Mouse (Mus musculus): Measurements from ENCODE around the gene Ccna2. TPM values are rescaled to one million over a fixed set of nuclear protein-coding genes. Genes with fewer than 3 reads are reported as not detected.
"Not testable (repeated sequence)": the region's sequence is repeated elsewhere in the genome, so short reads cannot be mapped to it uniquely, and the experiment has no call there.

Gene Ccna2
- 205 and 212 TPM in 2 replicates for polyA plus RNA-seq (2014; fragmentation: Nextera tagmentation; extraction: Ambion mirVana)

- H3K27ac ChIP-seq (ENCODE audit: low read depth, low read length), result peak within 1 kb of the TSS; percentile 74
- ATAC-seq (replicated peaks; ENCODE audit: insufficient number of reproducible peaks, low FRiP score, low TSS enrichment), result peak; percentile 99
- under 1% methylated on average over 60 of the region's 60 CpGs for WGBS (ENCODE audit: insufficient replicate concordance)
- peak within 1 kb of the TSS; percentile 89 for H3K4me2 ChIP-seq
- H3K4me1 ChIP-seq (ENCODE audit: control insufficient read depth, insufficient read depth, low read length), result peaks cover 12% of the 10 kb centered on the region
- peaks cover 22% of the 10 kb centered on the region for H3K36me3 ChIP-seq (ENCODE audit: control insufficient read depth, insufficient read depth, low read length)
- H3K9me3 ChIP-seq (replicated peaks; ENCODE audit: control insufficient read depth, low read length), result no peaks in the 10 kb centered on the region
- H3K27me3 ChIP-seq (ENCODE audit: control insufficient read depth, insufficient read depth, low read length), result no peaks in the 10 kb centered on the region
- peak within 1 kb of the TSS; percentile 84 for H3K9ac ChIP-seq (ENCODE audit: low read depth, low read length)
- peak within 1 kb of the TSS; percentile 79 for H3K4me3 ChIP-seq (ENCODE audit: low read depth, low read length)
Observed at GRCm38 (mm10) chr3:36571827-36572378, at the start of gene Ccna2. TSS of gene Ccna2 (minus strand) at chr3:36572150.

DNA sequence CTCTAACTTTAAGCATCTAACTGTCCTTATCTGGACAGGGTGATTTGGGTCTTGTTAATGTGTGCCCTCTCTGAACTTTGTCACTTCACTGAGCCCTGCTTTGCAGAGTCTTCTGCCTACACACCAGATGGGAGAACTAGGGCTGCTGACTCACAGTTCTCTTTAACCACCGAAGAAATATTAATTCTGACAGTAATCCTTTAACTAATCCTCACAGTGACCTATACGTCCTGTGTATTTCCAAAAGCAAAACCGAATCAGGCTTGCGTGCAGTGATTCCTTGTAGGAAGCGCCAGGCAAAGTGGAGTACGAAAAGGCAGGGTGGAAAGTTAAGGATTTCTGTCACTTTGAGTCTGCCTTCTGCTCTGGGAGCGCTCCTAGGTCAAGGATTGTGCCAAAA lies 46.2 kb upstream of the Ccna2 start:
- no peak overlapping the region for H3K9ac ChIP-seq (ENCODE audit: low read depth, low read length)
- 69% methylated on average over 7 of the region's 7 CpGs for WGBS (ENCODE audit: insufficient replicate concordance)
- H3K36me3 ChIP-seq (ENCODE audit: control insufficient read depth, insufficient read depth, low read length), result no peaks in the 10 kb centered on the region
- H3K27me3 ChIP-seq (ENCODE audit: control insufficient read depth, insufficient read depth, low read length), result no peaks in the 10 kb centered on the region
- H3K4me3 ChIP-seq (ENCODE audit: low read depth, low read length), result no peak overlapping the region
- no peaks in the 10 kb centered on the region for H3K9me3 ChIP-seq (replicated peaks; ENCODE audit: control insufficient read depth, low read length)
- H3K4me2 ChIP-seq, result no peak overlapping the region
- H3K4me1 ChIP-seq (ENCODE audit: control insufficient read depth, insufficient read depth, low read length), result no peaks in the 10 kb centered on the region
- no peak for ATAC-seq (replicated peaks; ENCODE audit: insufficient number of reproducible peaks, low FRiP score, low TSS enrichment)
- no peak overlapping the region for H3K27ac ChIP-seq (ENCODE audit: low read depth, low read length)

DNA sequence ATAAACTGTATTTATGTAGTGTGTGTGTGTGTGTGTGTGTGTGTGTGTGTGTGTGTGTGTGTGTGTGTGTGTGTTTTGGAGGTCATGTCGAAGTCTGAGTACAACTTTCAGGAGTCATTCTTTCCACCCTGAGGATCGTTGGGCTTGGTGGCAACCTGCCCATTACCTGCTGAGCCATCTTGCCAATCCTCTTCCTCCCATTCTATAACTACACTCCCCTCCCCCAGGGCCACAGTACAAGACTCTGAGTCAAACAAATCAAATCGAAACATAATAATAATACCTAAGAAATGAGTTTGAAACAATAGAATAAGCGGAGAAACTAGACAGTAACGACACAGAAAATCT lies 41.9 kb upstream of the Ccna2 start:
- H3K27me3 ChIP-seq (ENCODE audit: control insufficient read depth, insufficient read depth, low read length), result no peaks in the 10 kb centered on the region
- no peaks in the 10 kb centered on the region for H3K9me3 ChIP-seq (replicated peaks; ENCODE audit: control insufficient read depth, low read length)
- no peaks in the 10 kb centered on the region for H3K36me3 ChIP-seq (ENCODE audit: control insufficient read depth, insufficient read depth, low read length)
- H3K4me2 ChIP-seq, result no peak overlapping the region
- 78% methylated on average over 4 of the region's 5 CpGs for WGBS (ENCODE audit: insufficient replicate concordance)
- no peaks in the 10 kb centered on the region; the same call in 1 of the 2 replicates for H3K4me1 ChIP-seq (ENCODE audit: control insufficient read depth, insufficient read depth, low read length)
- no peak overlapping the region for H3K4me3 ChIP-seq (ENCODE audit: low read depth, low read length)
- H3K27ac ChIP-seq (ENCODE audit: low read depth, low read length), result no peak overlapping the region
- no peak overlapping the region for H3K9ac ChIP-seq (ENCODE audit: low read depth, low read length)
- no peak for ATAC-seq (replicated peaks; ENCODE audit: insufficient number of reproducible peaks, low FRiP score, low TSS enrichment)

DNA sequence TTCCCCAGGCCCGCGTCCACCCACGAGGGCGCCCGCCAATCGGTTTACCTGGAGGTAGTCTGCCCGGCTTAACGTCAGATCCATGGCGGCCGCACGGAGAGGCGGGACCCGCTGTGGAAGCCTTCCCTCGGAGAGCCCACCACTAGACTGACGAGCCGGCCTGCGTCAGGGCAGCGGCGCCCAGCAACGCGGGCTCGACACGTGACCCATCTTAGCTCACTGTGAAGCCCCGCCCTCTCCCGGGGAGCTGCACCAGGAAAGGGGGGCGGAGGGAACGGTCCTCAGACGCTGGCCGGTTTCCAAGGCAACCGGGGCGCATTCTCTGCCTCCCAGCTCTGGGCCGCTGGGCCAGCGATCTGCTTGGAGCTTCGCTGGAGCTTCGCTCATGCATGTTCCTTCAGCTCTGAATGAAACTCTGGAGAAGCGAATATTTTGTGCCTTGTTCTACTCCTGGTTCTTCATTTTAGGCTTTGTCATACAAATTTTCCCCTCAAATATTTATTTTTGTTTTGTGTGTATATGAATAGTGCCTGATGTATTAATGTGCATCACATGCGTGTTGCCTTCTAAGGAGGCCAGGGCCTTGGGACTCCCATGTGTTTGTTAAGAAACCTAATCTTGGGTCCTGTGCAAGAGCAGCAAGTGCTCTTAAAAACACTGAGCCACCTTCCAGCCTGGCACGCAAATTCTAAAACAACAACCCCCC lies 41.4 kb upstream of the Ccna2 start, which contains the start of gene Bbs7:
Gene Bbs7 (minus strand): TSS at position 276 of the 706 bp plus-strand sequence.
- Histone ChIP-seq H3K4me2 (peak within 1 kb of the TSS; percentile 64), H3K9me3 (replicated peaks; ENCODE audit: control insufficient read depth, low read length) (no peaks in the 10 kb centered on the region), H3K9ac (ENCODE audit: low read depth, low read length) (peak within 1 kb of the TSS; percentile 74), H3K4me3 (ENCODE audit: low read depth, low read length) (peak within 1 kb of the TSS; percentile 57), H3K36me3 (ENCODE audit: control insufficient read depth, insufficient read depth, low read length) (no peaks in the 10 kb centered on the region), H3K27me3 (ENCODE audit: control insufficient read depth, insufficient read depth, low read length) (no peaks in the 10 kb centered on the region), H3K4me1 (ENCODE audit: control insufficient read depth, insufficient read depth, low read length) (no peaks in the 10 kb centered on the region; the same call in 1 of the 2 replicates), H3K27ac (ENCODE audit: low read depth, low read length) (no peak within 1 kb of the TSS)
- 5% methylated on average over 34 of the region's 38 CpGs for WGBS (ENCODE audit: insufficient replicate concordance)
- peak; percentile 100 for ATAC-seq (replicated peaks; ENCODE audit: insufficient number of reproducible peaks, low FRiP score, low TSS enrichment)

- Histone ChIP-seq H3K4me2 (peak overlapping the region; percentile 64), H3K27me3 (ENCODE audit: control insufficient read depth, insufficient read depth, low read length) (no peaks in the 10 kb centered on the region), H3K4me3 (ENCODE audit: low read depth, low read length) (peak overlapping the region; percentile 57), H3K36me3 (ENCODE audit: control insufficient read depth, insufficient read depth, low read length) (no peaks in the 10 kb centered on the region), H3K9ac (ENCODE audit: low read depth, low read length) (peak overlapping the region; percentile 74), H3K4me1 (ENCODE audit: control insufficient read depth, insufficient read depth, low read length) (no peaks in the 10 kb centered on the region; the same call in 1 of the 2 replicates), H3K27ac (ENCODE audit: low read depth, low read length) (no peak overlapping the region), H3K9me3 (replicated peaks; ENCODE audit: control insufficient read depth, low read length) (no peaks in the 10 kb centered on the region)
- no peak for ATAC-seq (replicated peaks; ENCODE audit: insufficient number of reproducible peaks, low FRiP score, low TSS enrichment)
- WGBS (ENCODE audit: insufficient replicate concordance), result 7% methylated on average over 6 of the region's 6 CpGs
Observed at GRCm38 (mm10) chr3:36612687-36613086, 40.7 kb upstream of the Ccna2 start.

GRCm38 (mm10) chr3:36605894-36606783 lies 34.2 kb upstream of the Ccna2 start:
- H3K4me1 ChIP-seq (ENCODE audit: control insufficient read depth, insufficient read depth, low read length), result no peaks in the 10 kb centered on the region
- H3K27me3 ChIP-seq (ENCODE audit: control insufficient read depth, insufficient read depth, low read length), result no peaks in the 10 kb centered on the region
- no peak overlapping the region for H3K27ac ChIP-seq (ENCODE audit: low read depth, low read length)
- no peak overlapping the region for H3K4me3 ChIP-seq (ENCODE audit: low read depth, low read length)
- 43% methylated on average over 7 of the region's 7 CpGs for WGBS (ENCODE audit: insufficient replicate concordance)
- H3K9ac ChIP-seq (ENCODE audit: low read depth, low read length), result no peak overlapping the region
- H3K36me3 ChIP-seq (ENCODE audit: control insufficient read depth, insufficient read depth, low read length), result no peaks in the 10 kb centered on the region
- H3K9me3 ChIP-seq (replicated peaks; ENCODE audit: control insufficient read depth, low read length), result no peaks in the 10 kb centered on the region
- no peak overlapping the region for H3K4me2 ChIP-seq
- ATAC-seq (replicated peaks; ENCODE audit: insufficient number of reproducible peaks, low FRiP score, low TSS enrichment), result no peak

DNA sequence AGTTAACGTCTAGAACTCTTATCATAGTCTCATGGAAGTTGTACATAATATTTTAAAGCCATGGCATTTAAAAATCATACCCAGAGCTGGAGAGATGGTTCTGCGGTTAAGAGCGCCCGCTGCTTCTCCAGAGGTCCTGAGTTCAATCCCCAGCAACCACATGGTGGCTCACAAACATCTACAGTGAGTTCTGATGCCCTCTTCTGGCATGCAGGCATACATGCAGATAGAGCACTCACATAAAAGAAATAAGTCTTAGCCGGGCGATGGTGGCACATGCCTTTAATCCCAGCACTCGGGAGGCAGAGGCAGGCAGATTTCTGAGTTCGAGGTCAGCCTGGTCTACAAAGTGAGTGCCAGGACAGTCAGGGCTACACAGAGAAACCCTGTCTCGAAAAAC lies 27.8 kb upstream of the Ccna2 start:
- H3K4me2 ChIP-seq; H3K4me1 ChIP-seq (ENCODE audit: control insufficient read depth, insufficient read depth, low read length); H3K4me3 ChIP-seq (ENCODE audit: low read depth, low read length); H3K9me3 ChIP-seq (replicated peaks; ENCODE audit: control insufficient read depth, low read length); H3K27me3 ChIP-seq (ENCODE audit: control insufficient read depth, insufficient read depth, low read length); H3K36me3 ChIP-seq (ENCODE audit: control insufficient read depth, insufficient read depth, low read length); ATAC-seq (replicated peaks; ENCODE audit: insufficient number of reproducible peaks, low FRiP score, low TSS enrichment); H3K9ac ChIP-seq (ENCODE audit: low read depth, low read length); H3K27ac ChIP-seq (ENCODE audit: low read depth, low read length): not testable (repeated sequence)
- WGBS (ENCODE audit: insufficient replicate concordance), result 85% methylated on average over 8 of the region's 9 CpGs

GRCm38 (mm10) chr3:36598811-36599210 lies 26.9 kb upstream of the Ccna2 start:
- Histone ChIP-seq H3K4me3 (ENCODE audit: low read depth, low read length) (no peak overlapping the region), H3K36me3 (ENCODE audit: control insufficient read depth, insufficient read depth, low read length) (no peaks in the 10 kb centered on the region), H3K9me3 (replicated peaks; ENCODE audit: control insufficient read depth, low read length) (no peaks in the 10 kb centered on the region), H3K27ac (ENCODE audit: low read depth, low read length) (no peak overlapping the region), H3K9ac (ENCODE audit: low read depth, low read length) (no peak overlapping the region), H3K4me2 (no peak overlapping the region), H3K27me3 (ENCODE audit: control insufficient read depth, insufficient read depth, low read length) (no peaks in the 10 kb centered on the region), H3K4me1 (ENCODE audit: control insufficient read depth, insufficient read depth, low read length) (no peaks in the 10 kb centered on the region)
- WGBS (ENCODE audit: insufficient replicate concordance), result 71% methylated on average over 3 of the region's 3 CpGs
- no peak for ATAC-seq (replicated peaks; ENCODE audit: insufficient number of reproducible peaks, low FRiP score, low TSS enrichment)
